Mouse (Mus musculus): ENCODE results near the gene Ykt6.

- no peak for TF ChIP-seq SIN3A (IDR thresholded peaks at IDR 0.05; ENCODE audit: low read length)
- no peak for TF ChIP-seq POLR2AphosphoS2 (IDR thresholded peaks at IDR 0.05; ENCODE audit: low read length)
- TF ChIP-seq MAFK (IDR thresholded peaks at IDR 0.05; ENCODE audit: borderline replicate concordance, low read depth, low read length), result no peak
- no peak for TF ChIP-seq USF2 (IDR thresholded peaks at IDR 0.05; ENCODE audit: borderline replicate concordance in 1 of 2, insufficient read depth in 1 of 2, low read depth in 1 of 2, low read length in 2 of 2)
- TF ChIP-seq HCFC1 (IDR thresholded peaks at IDR 0.05; ENCODE audit: low read depth, low read length), result peak; percentile 73
- TF ChIP-seq SMC3 (IDR thresholded peaks at IDR 0.05; ENCODE audit: low read depth, low read length), result no peak
- TF ChIP-seq POLR2A (IDR thresholded peaks at IDR 0.05; ENCODE audit: control insufficient read depth in 1 of 2, insufficient read depth in 1 of 2, low read depth in 1 of 2, low read length in 2 of 2, poor library complexity in 1 of 2), result no peak; a peak in 1 of 4 replicates
- TF ChIP-seq CTCF (IDR thresholded peaks at IDR 0.05 in 2 of 3, conservative IDR thresholded peaks at IDR 0.05 in 1 of 3; ENCODE audit: control insufficient read depth in 1 of 3, insufficient read depth in 1 of 3, low read depth in 2 of 3, low read length in 3 of 3, poor library complexity in 1 of 3, severe bottlenecking in 1 of 3), result peak in 2 of 3 experiments; percentile 21 to 38; a peak in 5 of 6 replicates
Observed at GRCm38 (mm10) chr11:5954965-5955504, 458 bp upstream of the Ykt6 start.

Measured in MEL (cell line).